Mouse (Mus musculus) intestine, postnatal 0 days (tissue): ENCODE measurements around the gene Ercc4. TPM values are rescaled to one million over a fixed set of nuclear protein-coding genes. Genes with fewer than 3 reads are reported as not detected.

Experiments
- ATAC-seq: fragments of 200-750 bp; cut with Nextera tagmentation; 2 replicates; pipeline ENCODE4 v1.8.0; 2017; ENCODE audit warnings: mild to moderate bottlenecking, moderate TSS enrichment, moderate library complexity
- H3K27ac ChIP-seq: fragments of 300-500 bp; sonication (generic); 2 replicates; pipeline ENCODE4 v1.5.1; 2014; ENCODE audit warnings: mild to moderate bottlenecking, low read depth, low read length, moderate library complexity
- H3K27me3 ChIP-seq: fragments of 300-500 bp; sonication (generic); replicated peaks from 2 replicates; pipeline ENCODE4 v1.6.1; 2014; ENCODE audit warnings: low read length, mixed read lengths; ENCODE audit not compliant: control insufficient read depth, insufficient read depth
- H3K36me3 ChIP-seq: fragments of 300-500 bp; sonication (generic); 2 replicates; pipeline ENCODE4 v1.6.1; 2014; ENCODE audit warnings: mild to moderate bottlenecking, moderate library complexity; ENCODE audit not compliant: control insufficient read depth, insufficient read depth
- H3K4me1 ChIP-seq: fragments of 300-500 bp; sonication (generic); replicated peaks from 2 replicates; pipeline ENCODE4 v1.6.1; 2014; ENCODE audit warnings: antibody characterized with exemption, low read length, mixed read lengths; ENCODE audit not compliant: control insufficient read depth, insufficient read depth
- H3K4me2 ChIP-seq: fragments of 300-500 bp; sonication (generic); replicated peaks from 2 replicates; pipeline ENCODE4 v1.6.1; 2014; ENCODE audit warnings: low read depth, mild to moderate bottlenecking, moderate library complexity
- H3K4me3 ChIP-seq: fragments of 300-500 bp; sonication (generic); 2 replicates; pipeline ENCODE4 v1.5.1; 2014; ENCODE audit warnings: low read depth, low read length
- H3K9ac ChIP-seq: fragments of 300-500 bp; sonication (generic); 2 replicates; pipeline ENCODE4 v1.6.1; 2014; ENCODE audit warnings: mild to moderate bottlenecking, low read depth, low read length
- H3K9me3 ChIP-seq: fragments of 300-500 bp; sonication (generic); 2 replicates; pipeline ENCODE4 v1.6.1; 2016; ENCODE audit warnings: mixed run types; ENCODE audit not compliant: control insufficient read depth
- CTCF ChIP-seq: sonication (generic); IDR thresholded peaks from 2 replicates; pipeline ENCODE4 v1.5.1; 2016; ENCODE audit warnings: low read depth, mild to moderate bottlenecking, control low read depth, antibody characterized with exemption, moderate library complexity
- WGBS: fragments of 180-500 bp; shearing (Covaris S2); extraction: QIAGEN DNeasy Blood & Tissue Kit; methylation state at CpG from one replicate; pipeline ENCODE4 v1.1.7; 2014; 5-methylcytosine and 5-hydroxymethylcytosine counted together
- polyA plus RNA-seq: library from polyadenylated mRNA; unstranded; fragments of >200 nt; fragmentation: Nextera tagmentation; extraction: Ambion mirVana; gene quantifications from 2 replicates; pipeline ENCODE4 v1.2.1, GENCODE M21; 2015

Ercc4 gene
- polyA plus RNA-seq, 1 experiment from 2014 or later, result 4.5 TPM

DNA sequence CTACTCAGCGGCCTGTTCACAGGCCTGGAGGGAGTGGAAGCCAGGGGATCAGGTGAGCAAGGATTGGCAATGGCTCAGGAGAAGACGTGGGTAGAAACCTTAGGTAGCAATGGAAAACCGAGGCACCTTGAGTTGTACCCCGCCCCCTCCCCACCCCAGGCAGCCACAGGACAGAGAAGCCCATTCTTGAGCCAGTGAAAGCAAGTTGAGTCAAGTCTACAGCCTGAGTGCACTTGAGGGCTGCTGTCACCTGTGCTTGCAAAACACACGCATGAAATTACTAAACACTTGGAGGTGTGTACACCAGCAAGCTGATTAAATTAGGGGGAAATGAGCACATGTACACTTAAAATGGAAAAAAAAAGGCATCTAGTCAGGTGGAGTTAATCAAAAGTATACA is 52.0 kb downstream of the Ercc4 start:
- Histone ChIP-seq H3K9me3 (no peaks in the 10 kb centered on the region), H3K27me3 (no peaks in the 10 kb centered on the region), H3K4me2 (no peak overlapping the region), H3K4me3 (no peak overlapping the region), H3K4me1 (0 out of 2 replicates have a peak, but pooled peaks cover 3% of the 10 kb centered on the region), H3K27ac (no peak overlapping the region), H3K36me3 (no peaks in the 10 kb centered on the region), H3K9ac (no peak overlapping the region)
- no peak for TF ChIP-seq CTCF
- no peak for ATAC-seq
- 81% methylated on average over 5 of the region's 5 CpGs for WGBS

DNA sequence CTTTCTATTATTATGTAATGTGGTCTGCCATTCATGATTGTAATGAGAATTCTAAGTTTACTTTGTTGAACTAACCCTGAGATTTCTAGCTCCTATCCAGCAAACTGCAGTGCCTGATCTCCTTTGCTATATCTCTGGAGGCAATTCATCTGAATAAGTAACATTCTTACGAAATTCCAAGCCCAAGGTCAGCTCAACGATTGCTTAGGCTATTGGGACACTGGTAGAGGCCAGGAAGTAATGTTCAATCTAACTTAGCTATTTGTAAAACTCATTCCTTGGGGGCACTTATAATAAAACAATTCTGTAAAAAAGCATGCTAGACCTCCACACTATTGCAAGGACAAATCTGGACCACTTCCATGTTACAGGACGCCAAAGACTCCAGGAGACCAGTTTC is 58.2 kb downstream of the Ercc4 start:
- no peak for TF ChIP-seq CTCF
- Histone ChIP-seq H3K4me1 (no peaks in the 10 kb centered on the region), H3K4me3 (no peak overlapping the region), H3K4me2 (no peak overlapping the region), H3K27ac (no peak overlapping the region), H3K27me3 (no peaks in the 10 kb centered on the region), H3K9me3 (peaks cover 5% of the 10 kb centered on the region; the same call in 1 of the 2 replicates), H3K9ac (no peak overlapping the region), H3K36me3 (no peaks in the 10 kb centered on the region)
- WGBS, result 77% methylated on average over 3 of the region's 3 CpGs
- ATAC-seq, result no peak

DNA sequence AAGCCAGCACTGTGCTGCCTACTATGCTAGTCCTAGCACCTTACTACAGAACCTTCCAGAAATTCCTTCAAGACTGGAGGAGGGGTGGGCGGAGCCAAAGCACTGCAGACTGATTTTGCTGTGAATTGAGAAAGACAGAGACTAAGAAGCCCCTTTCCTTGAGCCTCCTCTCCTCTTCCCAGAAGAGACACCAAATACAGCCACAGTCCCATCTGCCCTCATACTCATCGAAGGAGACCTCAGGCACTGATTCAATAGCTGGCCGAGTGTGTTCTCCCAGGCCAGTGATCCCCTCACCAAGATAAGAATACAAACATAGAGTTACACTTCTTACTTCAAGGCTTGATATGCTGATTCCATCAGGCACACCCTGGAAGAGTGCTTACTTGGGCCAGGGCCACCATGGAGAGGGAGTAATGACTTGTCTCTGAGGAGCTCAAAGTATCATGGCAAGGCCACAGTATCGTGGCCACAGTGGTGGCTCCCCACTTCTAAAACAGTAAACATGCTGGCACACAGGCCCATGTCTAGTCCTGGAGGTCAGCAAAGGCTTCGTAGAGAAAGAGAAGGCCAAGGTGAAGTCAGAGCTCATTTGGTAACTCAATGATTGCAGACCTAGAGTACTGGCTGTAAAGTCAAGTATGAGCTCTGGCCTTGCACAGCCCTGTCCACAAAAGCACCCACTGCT is 63.7 kb downstream of the Ercc4 start:
- no peak overlapping the region for H3K27ac ChIP-seq
- WGBS, result 86% methylated on average over 5 of the region's 5 CpGs
- H3K9me3 ChIP-seq, result no peaks in the 10 kb centered on the region
- no peaks in the 10 kb centered on the region for H3K27me3 ChIP-seq
- no peak overlapping the region for H3K4me3 ChIP-seq
- no peaks in the 10 kb centered on the region for H3K36me3 ChIP-seq
- ATAC-seq, result no peak
- no peak overlapping the region for H3K9ac ChIP-seq
- TF ChIP-seq CTCF, result no peak
- H3K4me2 ChIP-seq, result no peak overlapping the region
- no peaks in the 10 kb centered on the region for H3K4me1 ChIP-seq

GRCm38 (mm10) chr16:13182526-13182925 is 73.0 kb downstream of the Ercc4 start:
- WGBS, result 90% methylated on average over 5 of the region's 5 CpGs
- Histone ChIP-seq H3K27me3 (no peaks in the 10 kb centered on the region), H3K4me2 (no peak overlapping the region), H3K4me1 (no peaks in the 10 kb centered on the region), H3K36me3 (no peaks in the 10 kb centered on the region), H3K4me3 (no peak overlapping the region), H3K9ac (no peak overlapping the region), H3K27ac (no peak overlapping the region), H3K9me3 (no peaks in the 10 kb centered on the region)
- TF ChIP-seq CTCF, result no peak
- no peak for ATAC-seq

- Histone ChIP-seq H3K4me1 (no peaks in the 10 kb centered on the region), H3K4me2 (no peak overlapping the region), H3K9ac (no peak overlapping the region), H3K27ac (no peak overlapping the region), H3K4me3 (no peak overlapping the region), H3K36me3 (no peaks in the 10 kb centered on the region), H3K27me3 (no peaks in the 10 kb centered on the region), H3K9me3 (no peaks in the 10 kb centered on the region)
- no peak for TF ChIP-seq CTCF
- 70% methylated on average over 4 of the region's 4 CpGs for WGBS
- no peak for ATAC-seq
These were observed 73.8 kb downstream of the Ercc4 start for GRCm38 (mm10) chr16:13183182-13183742.

GRCm38 (mm10) chr16:13184381-13184780 is 74.9 kb downstream of the Ercc4 start:
- WGBS, result 93% methylated on average over 3 of the region's 3 CpGs
- Histone ChIP-seq H3K4me1 (peaks cover 3% of the 10 kb centered on the region; the same call in 1 of the 2 replicates), H3K4me3 (no peak overlapping the region), H3K27me3 (no peaks in the 10 kb centered on the region), H3K27ac (no peak overlapping the region), H3K4me2 (no peak overlapping the region), H3K9me3 (no peaks in the 10 kb centered on the region), H3K9ac (no peak overlapping the region), H3K36me3 (no peaks in the 10 kb centered on the region)
- TF ChIP-seq CTCF, result peak; percentile 29
- ATAC-seq, result no peak
